Mouse (Mus musculus) layer of hippocampus, adult 9-10 months (tissue): ENCODE measurements at regions not wholly inside any gene's neighbourhood (a gene's known extent, or its start where the extent isn't known, plus 50 kb on each side); places are given as distances from the start of the nearest gene placed in this dataset.

ENCODE experiments used
- DNase-seq: peaks from one replicate; pipeline ENCODE4 v3.0.0; 2022; ENCODE audit warnings: low spot score

DNA sequence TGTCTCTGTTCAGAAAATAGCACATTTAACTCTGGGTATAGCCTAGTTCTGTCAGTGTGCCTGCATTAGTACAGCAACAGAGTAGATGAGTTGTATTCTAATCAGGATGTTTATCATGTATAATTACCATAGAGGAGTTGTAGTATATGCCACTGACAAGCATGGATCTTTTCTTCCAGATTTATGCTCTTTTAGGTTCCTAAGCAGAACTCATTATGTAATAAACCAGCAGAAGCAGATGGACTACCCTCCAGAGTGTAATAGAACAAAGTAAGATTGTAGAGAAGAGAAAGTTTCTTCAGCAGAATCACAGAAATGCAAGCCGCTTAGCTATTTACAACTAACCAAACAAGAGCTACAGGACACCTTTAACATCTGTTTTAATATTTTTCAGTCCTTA lies 517.2 kb upstream of the Epha5 start:
- DNase-seq = peak; percentile 3

DNA sequence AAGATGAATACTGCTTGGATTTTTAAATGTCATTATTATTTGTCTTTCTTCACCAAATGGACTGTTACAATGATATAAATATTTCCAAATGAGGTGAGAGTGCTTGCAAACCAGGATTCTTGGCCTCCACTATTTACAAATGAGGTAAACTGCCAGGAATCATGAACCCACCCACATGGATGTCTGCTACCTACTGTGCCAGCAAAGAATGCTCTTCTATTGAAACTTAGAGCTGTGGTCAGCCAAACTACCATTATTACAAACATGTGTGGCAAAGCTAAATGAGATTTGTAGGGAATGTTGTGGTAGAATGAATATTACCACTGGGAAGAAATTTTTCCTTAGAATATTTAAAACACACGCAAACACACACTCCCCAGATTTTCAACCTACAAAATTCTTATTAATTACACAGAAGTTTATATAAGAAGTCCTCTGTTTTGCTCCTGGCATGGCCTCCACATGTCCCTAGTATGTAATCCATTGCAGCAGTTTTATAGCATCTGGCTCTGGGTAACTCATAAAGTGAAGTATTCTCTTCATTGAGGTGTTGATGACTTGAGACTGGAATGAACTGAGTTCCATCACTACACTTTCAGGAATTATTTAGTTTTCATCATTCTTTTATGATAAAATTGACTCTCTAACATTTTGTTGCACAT lies 500.6 kb upstream of the Epha5 start:
- DNase-seq = no peak

DNA sequence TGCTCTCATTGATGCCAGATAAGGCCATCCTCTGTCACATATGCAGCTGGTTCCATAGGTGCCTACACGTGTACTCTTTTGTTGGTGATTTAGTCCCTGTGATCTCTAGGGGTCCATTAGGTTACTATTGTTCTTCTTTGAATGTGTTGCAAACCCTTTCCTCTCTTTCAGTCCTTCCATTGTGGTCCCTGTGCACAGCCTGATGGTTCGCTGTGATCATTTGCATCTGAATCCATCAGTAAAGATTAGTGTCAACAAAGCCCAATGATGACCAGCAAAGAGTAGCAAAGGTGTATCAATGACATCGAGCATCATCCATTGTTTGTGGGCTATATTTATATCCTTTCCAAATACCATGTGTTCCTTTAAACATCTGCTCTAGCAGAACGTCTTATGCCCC lies 484.5 kb upstream of the Epha5 start:
- DNase-seq = no peak

DNA sequence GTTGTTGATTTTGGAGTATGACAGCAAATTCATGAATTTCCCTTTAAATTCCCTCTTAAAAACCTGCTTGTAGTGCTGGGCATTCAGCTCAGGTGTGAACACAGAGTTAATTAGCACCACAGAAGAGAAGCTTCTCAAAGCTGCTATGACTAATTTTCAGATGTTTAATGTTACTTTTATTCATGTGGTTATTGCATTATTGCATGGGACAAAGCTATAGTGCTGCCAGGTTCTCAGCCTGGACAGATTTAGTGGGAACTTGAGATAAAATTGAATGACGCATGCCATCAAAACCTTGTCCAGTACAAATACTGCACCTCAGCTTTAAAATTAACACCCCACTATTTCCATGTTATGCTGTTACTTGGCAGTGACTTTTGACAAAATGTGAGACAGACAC lies 480.4 kb upstream of the Epha5 start:
- no peak for DNase-seq

DNA sequence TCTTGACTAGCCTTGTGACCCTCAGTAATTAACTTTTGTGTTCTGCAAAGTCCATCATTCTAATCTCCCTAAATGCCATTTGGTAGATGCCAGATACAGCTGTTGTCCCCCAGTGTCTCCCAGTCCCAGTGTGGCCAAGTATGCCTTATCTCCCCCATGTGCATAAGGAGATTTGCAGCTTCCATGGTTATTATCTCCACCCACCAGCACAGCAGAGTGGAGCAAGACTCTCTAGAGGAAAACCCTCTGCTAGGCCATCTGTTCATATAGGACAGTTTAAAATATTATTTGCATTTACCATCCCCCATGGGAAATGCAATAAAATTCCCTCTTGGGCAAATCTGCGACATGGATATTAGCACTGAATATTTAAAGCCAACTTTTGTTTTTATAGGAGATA lies 436.4 kb upstream of the Epha5 start:
- no peak for DNase-seq

DNA sequence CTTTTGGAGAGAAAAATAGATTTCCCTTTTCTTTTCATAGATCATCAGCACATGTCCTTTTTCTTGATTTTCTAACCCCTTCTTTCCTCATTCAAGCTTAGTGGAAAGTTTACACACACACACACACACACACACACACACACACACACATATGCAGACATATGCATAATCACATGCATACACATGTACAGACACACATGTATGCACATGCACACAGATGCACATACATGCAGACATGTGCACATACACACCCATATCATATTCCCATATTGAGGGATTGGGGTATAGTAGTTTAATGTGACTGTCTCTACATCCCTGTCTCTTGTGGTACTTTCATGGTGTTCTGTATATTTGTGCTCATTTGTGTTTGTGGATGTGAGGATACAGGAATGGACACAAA lies 432.0 kb upstream of the Epha5 start:
- DNase-seq = no peak

GRCm38 (mm10) chr5:84848765-84849164 lies 431.6 kb upstream of the Epha5 start:
- DNase-seq = no peak

GRCm38 (mm10) chr5:84811460-84811859 lies 394.3 kb upstream of the Epha5 start:
- DNase-seq = no peak

- DNase-seq = no peak
Observed at GRCm38 (mm10) chr5:84810844-84811243, 393.7 kb upstream of the Epha5 start.

- no peak for DNase-seq
Observed at GRCm38 (mm10) chr5:84762618-84763017, 345.4 kb upstream of the Epha5 start.

- peak; percentile 49 for DNase-seq
Observed at GRCm38 (mm10) chr5:84752053-84752452, 334.9 kb upstream of the Epha5 start.

DNA sequence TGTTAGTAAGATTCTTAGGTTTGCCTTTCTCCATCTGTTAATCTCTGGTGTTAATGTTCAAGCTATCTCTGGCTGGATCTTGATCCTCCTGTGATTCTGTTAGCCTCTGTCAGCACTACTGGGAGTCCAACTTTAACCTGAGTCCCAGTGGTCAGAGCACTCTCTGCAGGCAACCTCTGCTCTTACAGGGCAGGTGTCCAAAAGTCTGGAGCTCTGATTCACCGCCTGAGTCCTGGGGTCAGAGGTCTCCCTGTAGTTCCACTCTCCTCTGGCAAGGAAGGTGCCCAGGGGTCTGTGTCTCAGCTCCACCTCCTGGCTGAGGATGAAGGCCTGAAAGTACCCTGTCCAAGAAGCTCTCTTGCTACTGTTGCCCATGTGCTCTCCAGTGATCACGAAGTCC lies 288.3 kb upstream of the Epha5 start:
- DNase-seq = no peak

DNA sequence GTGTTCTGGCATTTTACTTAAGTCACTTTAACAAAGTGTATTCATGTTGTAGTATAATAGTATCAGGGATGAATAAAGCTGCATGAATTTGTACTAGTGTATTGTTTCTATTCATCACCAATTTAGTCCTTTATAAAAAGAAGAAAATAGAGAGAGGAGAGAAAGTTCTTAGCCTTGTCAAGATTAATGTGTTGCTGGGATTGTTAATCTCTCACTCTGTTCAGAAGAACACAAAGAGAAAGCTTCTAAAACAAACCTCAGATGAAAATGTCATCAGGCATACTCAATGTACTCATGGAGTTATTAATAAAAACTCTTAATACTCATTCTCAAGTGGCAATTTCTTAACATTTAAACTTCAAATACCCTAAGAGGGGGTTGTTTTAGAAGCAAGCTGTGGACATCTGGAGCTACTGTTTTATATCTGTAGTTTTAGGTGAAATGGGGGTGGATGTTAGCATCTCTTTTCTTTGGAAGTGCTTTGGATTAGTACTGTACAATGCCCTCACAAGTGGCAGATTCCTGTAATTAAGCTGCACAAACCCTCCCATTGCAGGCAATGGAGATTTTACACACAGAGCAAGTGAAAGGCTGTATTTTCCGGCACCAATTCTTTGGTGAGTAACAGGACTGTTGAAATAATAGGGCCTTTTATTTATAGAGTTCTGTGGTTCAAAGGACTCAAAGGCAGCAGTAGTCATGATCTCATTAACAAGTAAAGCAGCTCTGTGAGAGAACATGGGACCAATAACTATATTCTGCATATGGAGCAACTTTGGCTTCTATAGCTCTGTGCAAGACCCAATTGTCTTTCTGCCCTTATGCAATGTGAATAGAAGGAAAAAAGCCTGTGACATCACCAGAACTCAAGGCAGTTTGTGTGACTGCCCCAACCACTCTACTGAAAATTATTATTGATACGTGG lies 273.4 kb upstream of the Epha5 start:
- DNase-seq = no peak

DNA sequence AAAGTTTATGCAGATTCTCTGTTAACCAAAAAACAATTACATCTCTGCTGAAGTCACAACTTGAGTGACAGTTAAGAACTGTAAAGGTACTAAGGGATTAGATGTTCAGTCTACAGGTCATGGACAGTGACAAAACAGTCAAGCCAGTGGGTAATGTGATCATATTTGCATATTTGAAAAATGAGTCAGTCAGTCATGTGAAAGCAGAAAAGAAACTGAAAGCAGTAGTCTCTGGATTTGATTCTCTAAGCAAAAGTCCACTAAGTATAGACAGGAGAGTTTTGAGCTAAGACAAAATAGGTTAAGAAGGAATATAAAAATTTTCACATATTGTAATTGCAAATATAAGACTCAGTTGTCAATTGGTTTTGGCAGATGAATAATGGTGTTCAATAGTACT lies 270.4 kb upstream of the Epha5 start:
- DNase-seq = no peak

- DNase-seq = peak; percentile 36
Observed at GRCm38 (mm10) chr5:84655171-84655570, 238.0 kb upstream of the Epha5 start.

DNA sequence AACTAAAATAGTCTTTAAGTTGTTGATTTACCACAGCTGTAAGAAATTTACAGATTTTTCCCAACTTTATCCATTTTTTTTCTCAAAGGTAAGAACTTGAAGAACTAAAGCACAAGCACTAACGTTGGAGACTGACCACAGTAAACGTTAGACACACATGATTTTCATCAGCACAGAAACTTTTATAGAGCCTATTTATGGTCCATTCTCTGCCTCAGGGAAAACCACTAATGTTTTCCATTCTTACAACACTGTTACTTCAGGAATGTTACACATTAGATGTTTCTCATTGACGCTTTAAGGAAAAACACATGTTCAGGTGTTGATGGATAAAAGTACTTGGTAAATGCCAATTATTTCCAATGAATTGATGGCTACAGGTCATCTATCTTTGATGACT lies 218.3 kb upstream of the Epha5 start:
- DNase-seq = no peak

- DNase-seq = no peak
Observed at GRCm38 (mm10) chr5:84632851-84633250, 215.7 kb upstream of the Epha5 start.

GRCm38 (mm10) chr5:84618194-84618593 lies 201.0 kb upstream of the Epha5 start:
- DNase-seq = no peak

GRCm38 (mm10) chr5:84608683-84609082 lies 191.5 kb upstream of the Epha5 start:
- DNase-seq = no peak

GRCm38 (mm10) chr5:84565311-84565946 lies 148.2 kb upstream of the Epha5 start:
- no peak for DNase-seq

DNA sequence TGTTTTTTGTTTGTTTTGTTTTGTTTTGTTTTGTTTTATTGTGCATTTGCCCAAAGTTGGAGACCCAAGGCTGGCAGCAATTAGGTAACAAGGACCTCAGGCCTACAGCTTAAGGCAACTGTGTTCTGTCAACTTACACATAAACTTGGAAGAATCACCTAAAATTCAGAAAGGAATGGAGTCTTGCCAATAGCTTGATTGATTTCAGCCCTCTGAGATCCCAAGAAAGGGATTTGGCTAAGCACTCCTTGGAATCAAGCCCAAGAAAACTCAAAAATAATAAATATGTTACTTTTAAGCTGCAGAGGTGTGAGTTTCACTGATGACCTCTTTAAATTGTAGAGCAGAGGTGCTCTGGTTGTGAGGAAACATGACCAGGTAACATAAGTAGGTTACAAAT lies 102.7 kb upstream of the Epha5 start:
- DNase-seq = no peak

DNA sequence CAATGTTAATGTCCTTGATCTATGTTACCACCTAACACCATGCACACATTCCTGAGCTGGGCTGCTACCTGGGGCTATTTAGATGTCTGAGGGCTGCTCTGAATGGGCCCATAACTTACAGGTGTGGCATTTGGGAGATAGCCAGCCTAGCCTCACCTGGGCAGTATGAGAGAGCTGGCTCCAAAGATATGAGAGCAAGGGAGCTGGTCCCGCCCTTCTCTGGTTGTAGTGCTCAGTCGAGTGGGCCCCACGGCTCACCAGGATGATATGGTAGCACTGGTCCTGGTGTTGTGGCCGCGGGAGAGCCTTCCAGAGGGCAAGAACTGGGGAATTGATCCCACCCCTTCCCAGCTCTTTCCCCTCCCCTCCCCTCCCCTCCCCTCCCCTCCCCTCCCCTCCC lies 93.0 kb upstream of the Epha5 start:
- no peak for DNase-seq

DNA sequence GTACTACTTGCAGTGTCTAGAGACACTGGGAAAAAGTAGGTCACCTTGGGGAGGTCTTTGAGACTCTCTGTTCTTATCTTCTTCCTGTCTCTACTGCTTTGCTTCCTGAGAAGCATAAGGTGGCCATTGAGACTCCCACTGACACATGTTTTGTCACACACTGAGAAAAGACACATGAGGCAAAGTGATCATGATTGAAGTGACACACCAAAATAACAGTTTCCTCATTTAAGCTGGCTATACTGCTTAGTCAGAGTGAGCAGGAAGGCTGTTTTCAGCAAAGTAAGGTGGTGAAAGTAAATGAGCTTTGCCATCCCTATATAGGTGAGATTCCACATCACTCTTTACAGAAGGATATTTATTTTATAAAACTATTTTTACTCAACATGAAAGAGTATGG lies 63.8 kb upstream of the Epha5 start:
- no peak for DNase-seq
